Mouse (Mus musculus): ENCODE results near the gene Krt28. TPM values are rescaled to one million over a fixed set of nuclear protein-coding genes. Genes with fewer than 3 reads are reported as not detected.

Gene Krt28
- polyA plus RNA-seq, 1 experiment from 2014 or later, result 0.45 TPM

- Histone ChIP-seq H3K9ac (ENCODE audit: low read length) (no peak overlapping the region), H3K4me3 (ENCODE audit: low read depth, low read length) (no peak overlapping the region), H3K4me2 (ENCODE audit: low read depth, low read length, severe bottlenecking) (no peak overlapping the region), H3K27ac (ENCODE audit: low read depth, low read length) (no peak overlapping the region), H3K36me3 (ENCODE audit: control insufficient read depth, insufficient read depth, low read length) (no peaks in the 10 kb centered on the region), H3K27me3 (ENCODE audit: control insufficient read depth, insufficient read depth, low read length) (no peaks in the 10 kb centered on the region), H3K9me3 (ENCODE audit: control insufficient read depth, low read length) (no peaks in the 10 kb centered on the region), H3K4me1 (replicated peaks; ENCODE audit: control insufficient read depth, insufficient read depth, low read length) (no peaks in the 10 kb centered on the region; the same call in 1 of the 2 replicates)
- 48% methylated on average over 11 of the region's 11 CpGs for WGBS
- DNase-seq (ENCODE audit: low spot score), result no peak
- ATAC-seq (replicated peaks; ENCODE audit: low FRiP score), result no peak
Measured at GRCm38 (mm10) chr11:99339299-99339847, 35.3 kb downstream of the Krt28 start.

- Histone ChIP-seq H3K27ac (ENCODE audit: low read depth, low read length) (no peak within 1 kb of the TSS), H3K4me3 (ENCODE audit: low read depth, low read length) (no peak within 1 kb of the TSS), H3K36me3 (ENCODE audit: control insufficient read depth, insufficient read depth, low read length) (no peaks in the 10 kb centered on the region), H3K4me1 (replicated peaks; ENCODE audit: control insufficient read depth, insufficient read depth, low read length) (no peaks in the 10 kb centered on the region; the same call in 1 of the 2 replicates), H3K4me2 (ENCODE audit: low read depth, low read length, severe bottlenecking) (no peak within 1 kb of the TSS), H3K9ac (ENCODE audit: low read length) (no peak within 1 kb of the TSS), H3K27me3 (ENCODE audit: control insufficient read depth, insufficient read depth, low read length) (no peaks in the 10 kb centered on the region), H3K9me3 (ENCODE audit: control insufficient read depth, low read length) (no peaks in the 10 kb centered on the region)
- WGBS, result 95% methylated on average over 11 of the region's 11 CpGs
- ATAC-seq (replicated peaks; ENCODE audit: low FRiP score) (no peak), DNase-seq (ENCODE audit: low spot score) (no peak)
Measured at GRCm38 (mm10) chr11:99337866-99338265, 36.8 kb downstream of the Krt28 start, which contains the start of gene Krt26. Gene Krt26 (minus strand): TSS chr11:99337966.

GRCm38 (mm10) chr11:99333426-99333825 is 41.3 kb downstream of the Krt28 start:
- ATAC-seq (replicated peaks; ENCODE audit: low FRiP score), result no peak
- no peaks in the 10 kb centered on the region for H3K27me3 ChIP-seq (ENCODE audit: control insufficient read depth, insufficient read depth, low read length)
- no peak overlapping the region for H3K4me2 ChIP-seq (ENCODE audit: low read depth, low read length, severe bottlenecking)
- no peaks in the 10 kb centered on the region for H3K9me3 ChIP-seq (ENCODE audit: control insufficient read depth, low read length)
- no peak overlapping the region for H3K4me3 ChIP-seq (ENCODE audit: low read depth, low read length)
- no peaks in the 10 kb centered on the region for H3K36me3 ChIP-seq (ENCODE audit: control insufficient read depth, insufficient read depth, low read length)
- no peak overlapping the region for H3K27ac ChIP-seq (ENCODE audit: low read depth, low read length)
- H3K4me1 ChIP-seq (replicated peaks; ENCODE audit: control insufficient read depth, insufficient read depth, low read length), result no peaks in the 10 kb centered on the region
- WGBS, result 77% methylated on average over 13 of the region's 13 CpGs
- no peak for DNase-seq (ENCODE audit: low spot score)
- no peak overlapping the region for H3K9ac ChIP-seq (ENCODE audit: low read length)

- no peak overlapping the region for H3K9ac ChIP-seq (ENCODE audit: low read length)
- no peak for DNase-seq (ENCODE audit: low spot score)
- H3K4me1 ChIP-seq (replicated peaks; ENCODE audit: control insufficient read depth, insufficient read depth, low read length), result no peaks in the 10 kb centered on the region
- ATAC-seq (replicated peaks; ENCODE audit: low FRiP score), result no peak
- no peaks in the 10 kb centered on the region for H3K36me3 ChIP-seq (ENCODE audit: control insufficient read depth, insufficient read depth, low read length)
- no peak overlapping the region for H3K27ac ChIP-seq (ENCODE audit: low read depth, low read length)
- 83% methylated on average over 2 of the region's 2 CpGs for WGBS
- no peak overlapping the region for H3K4me3 ChIP-seq (ENCODE audit: low read depth, low read length)
- no peaks in the 10 kb centered on the region for H3K27me3 ChIP-seq (ENCODE audit: control insufficient read depth, insufficient read depth, low read length)
- no peak overlapping the region for H3K4me2 ChIP-seq (ENCODE audit: low read depth, low read length, severe bottlenecking)
- H3K9me3 ChIP-seq (ENCODE audit: control insufficient read depth, low read length), result no peaks in the 10 kb centered on the region
Measured at GRCm38 (mm10) chr11:99329655-99330054, 45.0 kb downstream of the Krt28 start.

GRCm38 (mm10) chr11:99322851-99323250 is 51.9 kb downstream of the Krt28 start, which contains the start of gene Krt25:
Gene Krt25 (minus strand): TSS chr11:99322951.
- Histone ChIP-seq H3K9ac (ENCODE audit: low read length) (no peak within 1 kb of the TSS), H3K9me3 (ENCODE audit: control insufficient read depth, low read length) (no peaks in the 10 kb centered on the region), H3K27ac (ENCODE audit: low read depth, low read length) (no peak within 1 kb of the TSS), H3K4me2 (ENCODE audit: low read depth, low read length, severe bottlenecking) (no peak within 1 kb of the TSS), H3K4me3 (ENCODE audit: low read depth, low read length) (no peak within 1 kb of the TSS), H3K4me1 (replicated peaks; ENCODE audit: control insufficient read depth, insufficient read depth, low read length) (no peaks in the 10 kb centered on the region), H3K36me3 (ENCODE audit: control insufficient read depth, insufficient read depth, low read length) (no peaks in the 10 kb centered on the region), H3K27me3 (ENCODE audit: control insufficient read depth, insufficient read depth, low read length) (no peaks in the 10 kb centered on the region)
- no peak for ATAC-seq (replicated peaks; ENCODE audit: low FRiP score)
- DNase-seq (ENCODE audit: low spot score), result no peak
- WGBS, result 93% methylated on average over 11 of the region's 11 CpGs

GRCm38 (mm10) chr11:99321094-99321493 is 53.6 kb downstream of the Krt28 start:
- DNase-seq (ENCODE audit: low spot score) (no peak), ATAC-seq (replicated peaks; ENCODE audit: low FRiP score) (no peak)
- Histone ChIP-seq H3K36me3 (ENCODE audit: control insufficient read depth, insufficient read depth, low read length) (no peaks in the 10 kb centered on the region), H3K4me3 (ENCODE audit: low read depth, low read length) (no peak overlapping the region), H3K9me3 (ENCODE audit: control insufficient read depth, low read length) (no peaks in the 10 kb centered on the region), H3K4me1 (replicated peaks; ENCODE audit: control insufficient read depth, insufficient read depth, low read length) (no peaks in the 10 kb centered on the region), H3K27me3 (ENCODE audit: control insufficient read depth, insufficient read depth, low read length) (no peaks in the 10 kb centered on the region), H3K27ac (ENCODE audit: low read depth, low read length) (no peak overlapping the region), H3K4me2 (ENCODE audit: low read depth, low read length, severe bottlenecking) (no peak overlapping the region), H3K9ac (ENCODE audit: low read length) (no peak overlapping the region)
- 88% methylated on average over 14 of the region's 14 CpGs for WGBS

GRCm38 (mm10) chr11:99319127-99319526 is 55.6 kb downstream of the Krt28 start:
- H3K4me1 ChIP-seq (replicated peaks; ENCODE audit: control insufficient read depth, insufficient read depth, low read length), result no peaks in the 10 kb centered on the region
- no peak overlapping the region for H3K27ac ChIP-seq (ENCODE audit: low read depth, low read length)
- no peaks in the 10 kb centered on the region for H3K36me3 ChIP-seq (ENCODE audit: control insufficient read depth, insufficient read depth, low read length)
- no peak for DNase-seq (ENCODE audit: low spot score)
- H3K4me3 ChIP-seq (ENCODE audit: low read depth, low read length), result no peak overlapping the region
- H3K4me2 ChIP-seq (ENCODE audit: low read depth, low read length, severe bottlenecking), result no peak overlapping the region
- H3K9me3 ChIP-seq (ENCODE audit: control insufficient read depth, low read length), result no peaks in the 10 kb centered on the region
- no peak overlapping the region for H3K9ac ChIP-seq (ENCODE audit: low read length)
- ATAC-seq (replicated peaks; ENCODE audit: low FRiP score), result no peak
- H3K27me3 ChIP-seq (ENCODE audit: control insufficient read depth, insufficient read depth, low read length), result no peaks in the 10 kb centered on the region
- 84% methylated on average over 9 of the region's 9 CpGs for WGBS

- ATAC-seq (replicated peaks; ENCODE audit: low FRiP score), result no peak
Measured at GRCm38 (mm10) chr11:99316543-99316942, 58.2 kb downstream of the Krt28 start.

More at GRCm38 (mm10) chr11:99316543-99316942, 58.2 kb downstream of the Krt28 start:
- WGBS, result 77% methylated on average over 8 of the region's 8 CpGs
- no peak for DNase-seq (ENCODE audit: low spot score)
- H3K4me1 ChIP-seq (replicated peaks; ENCODE audit: control insufficient read depth, insufficient read depth, low read length), result no peaks in the 10 kb centered on the region
- no peak overlapping the region for H3K4me2 ChIP-seq (ENCODE audit: low read depth, low read length, severe bottlenecking)
- no peaks in the 10 kb centered on the region for H3K36me3 ChIP-seq (ENCODE audit: control insufficient read depth, insufficient read depth, low read length)
- H3K4me3 ChIP-seq (ENCODE audit: low read depth, low read length), result no peak overlapping the region
- H3K9ac ChIP-seq (ENCODE audit: low read length), result no peak overlapping the region
- no peak overlapping the region for H3K27ac ChIP-seq (ENCODE audit: low read depth, low read length)
- no peaks in the 10 kb centered on the region for H3K9me3 ChIP-seq (ENCODE audit: control insufficient read depth, low read length)
- no peaks in the 10 kb centered on the region for H3K27me3 ChIP-seq (ENCODE audit: control insufficient read depth, insufficient read depth, low read length)
